Mouse (Mus musculus) bone marrow, adult 2 months (tissue): Measurements from ENCODE around the gene Lrch1.

Experiments
- CTCF ChIP-seq: fragments of 200-500 bp; IDR thresholded peaks from 2 replicates; pipeline ENCODE4 v1.5.1; 2011; ENCODE audit warnings: low read length, control low read depth; ENCODE audit not compliant: control insufficient read depth, insufficient read depth
- POLR2A ChIP-seq: fragments of 200-500 bp; IDR thresholded peaks from 2 replicates; pipeline ENCODE4 v1.6.1; 2011; ENCODE audit warnings: low read depth, mild to moderate bottlenecking, control low read depth, low read length, borderline replicate concordance; ENCODE audit not compliant: control insufficient read depth

GRCm38 (mm10) chr14:74851866-74852265 lies 95.8 kb downstream of the Lrch1 start:
- TF ChIP-seq CTCF, result no peak
- no peak for TF ChIP-seq POLR2A
